Mouse (Mus musculus): ENCODE measurements around the gene Zfr. TPM values are rescaled to one million over a fixed set of nuclear protein-coding genes. Genes with fewer than 3 reads are reported as not detected.

Gene Zfr
- total RNA-seq, 1 experiment from 2014 or later, result 69.7 TPM

DNA sequence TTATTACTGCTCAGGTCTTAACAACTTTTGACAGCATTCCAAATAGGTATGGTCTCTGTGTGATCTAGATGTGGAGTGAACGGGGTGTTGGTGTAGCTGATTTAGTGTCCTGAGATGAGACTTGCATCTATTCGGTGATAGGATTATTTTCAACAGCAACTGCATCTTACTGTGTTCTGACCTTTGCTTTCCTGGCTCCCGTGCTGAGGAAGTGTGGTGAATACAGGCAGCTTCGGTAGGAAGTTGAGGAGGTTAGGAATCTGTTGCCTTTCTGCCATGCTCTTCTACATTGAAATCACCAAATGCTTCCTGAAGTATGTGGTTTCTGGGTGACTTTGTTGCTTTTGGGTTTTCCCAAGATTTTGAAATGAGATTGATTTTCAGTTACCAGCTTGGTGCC, 109.7 kb downstream of the Zfr start:
- ATAC-seq (replicated peaks; ENCODE audit: insufficient number of reproducible peaks, low FRiP score, low TSS enrichment, poor library complexity, severe bottlenecking), result no peak

GRCm38 (mm10) chr15:12229603-12230242, 112.1 kb downstream of the Zfr start:
- no peak for ATAC-seq (replicated peaks; ENCODE audit: insufficient number of reproducible peaks, low FRiP score, low TSS enrichment, poor library complexity, severe bottlenecking)

DNA sequence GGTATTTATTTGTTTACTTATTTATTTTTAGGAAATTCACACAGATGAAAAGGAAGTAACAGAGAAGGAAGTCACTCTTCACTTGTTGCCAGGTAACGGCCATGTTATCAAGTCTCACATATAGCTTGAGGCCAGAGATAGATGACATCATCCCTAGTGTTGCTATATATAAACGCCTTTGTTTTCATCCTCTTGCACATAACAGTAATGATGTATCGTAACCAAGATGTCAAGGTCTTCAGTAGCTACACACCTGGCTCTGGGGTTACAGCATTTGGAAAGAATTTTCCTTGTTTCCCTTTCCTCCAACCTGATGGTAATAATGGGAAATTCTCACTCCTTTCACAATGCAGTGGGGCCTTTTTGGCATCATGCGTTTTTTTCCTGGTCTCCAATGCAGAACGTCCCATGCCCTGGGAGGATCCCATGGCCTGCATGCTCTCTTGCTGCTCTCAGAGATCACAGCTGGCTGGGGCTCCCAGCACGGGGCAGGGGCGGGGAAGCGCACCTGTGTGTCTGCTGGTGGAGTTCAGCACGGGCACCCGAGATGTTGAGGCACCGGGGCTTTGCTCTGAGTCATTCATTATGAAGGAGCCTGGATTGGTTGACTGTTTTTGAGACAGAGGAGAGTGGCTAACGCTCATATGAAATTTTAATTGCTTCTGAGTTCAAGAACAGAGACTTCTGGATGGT, 112.8 kb downstream of the Zfr start:
- peak; percentile 69 for ATAC-seq (replicated peaks; ENCODE audit: insufficient number of reproducible peaks, low FRiP score, low TSS enrichment, poor library complexity, severe bottlenecking)

- ATAC-seq (replicated peaks; ENCODE audit: insufficient number of reproducible peaks, low FRiP score, low TSS enrichment, poor library complexity, severe bottlenecking), result no peak
These were observed 113.8 kb downstream of the Zfr start for GRCm38 (mm10) chr15:12231462-12231861.

GRCm38 (mm10) chr15:12232429-12232828, 114.8 kb downstream of the Zfr start:
- no peak for ATAC-seq (replicated peaks; ENCODE audit: insufficient number of reproducible peaks, low FRiP score, low TSS enrichment, poor library complexity, severe bottlenecking)

DNA sequence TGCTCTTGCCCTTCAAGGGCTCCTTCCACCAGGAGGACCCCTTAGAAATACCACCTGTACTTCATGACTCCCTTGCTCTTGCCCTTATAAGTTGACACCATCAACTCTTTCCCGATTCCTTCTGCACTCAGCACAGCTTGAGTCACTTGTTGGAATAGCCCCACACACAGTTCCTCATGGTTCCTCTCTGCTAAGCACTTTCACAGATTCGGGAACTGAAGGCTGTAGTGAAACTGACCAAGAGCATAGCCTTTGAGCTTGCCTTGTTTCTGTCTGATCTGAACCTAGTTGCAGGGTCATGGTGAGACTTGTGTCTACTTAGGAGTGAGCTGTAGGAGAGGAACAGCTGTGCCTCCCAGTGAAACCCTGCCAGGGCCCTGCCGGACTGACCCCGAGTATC, 115.4 kb downstream of the Zfr start:
- ATAC-seq (replicated peaks; ENCODE audit: insufficient number of reproducible peaks, low FRiP score, low TSS enrichment, poor library complexity, severe bottlenecking), result no peak

Other genes with a start within 250 kb of the Zfr start
- gene Npr3, start 210.5 kb upstream of the Zfr start, total RNA-seq (2017), result 0.19 TPM in 1 of 3 replicates, not detected in the others
- gene Sub1, start 120.8 kb upstream of the Zfr start, total RNA-seq (2017), result 663 to 950 TPM (median 750 TPM) in 3 replicates
- 34.1 to 46.7 TPM (median 39.5 TPM) in 3 replicates for gene Mtmr12, start 87.2 kb downstream of the Zfr start, total RNA-seq (2017)
- gene Golph3, start 203.6 kb downstream of the Zfr start, total RNA-seq (2017), result 96.4 to 118 TPM (median 109 TPM) in 3 replicates
- gene 1810049J17Rik, start 204.1 kb downstream of the Zfr start, total RNA-seq (2017), result 1.7 TPM in 1 of 3 replicates, not detected in the others

Data from monocyte, adult 5-6 weeks (primary cell).